Mouse (Mus musculus) forebrain, embryonic 11.5 days (tissue): Measurements from ENCODE around the gene Cd177. TPM values are rescaled to one million over a fixed set of nuclear protein-coding genes. Genes with fewer than 3 reads are reported as not detected.
"Not testable (repeated sequence)": the region's sequence is repeated elsewhere in the genome, so short reads cannot be mapped to it uniquely, and the experiment has no call there.

ENCODE experiments used
- ATAC-seq: fragments of 200-750 bp; cut with Nextera tagmentation; replicated peaks from 2 replicates; pipeline ENCODE4 v1.8.0; 2017; ENCODE audit warnings: moderate TSS enrichment; ENCODE audit not compliant: low FRiP score
- DNase-seq: peaks from one replicate; pipeline ENCODE4 v3.0.0-alpha.2; 2017; ENCODE audit warnings: low spot score
- H3K27ac ChIP-seq: fragments of 300-500 bp; sonication (generic); 2 replicates; pipeline ENCODE4 v1.5.1; 2014; ENCODE audit warnings: low read depth, low read length
- H3K27me3 ChIP-seq: fragments of 300-500 bp; sonication (generic); 2 replicates; pipeline ENCODE4 v1.6.1; 2014; ENCODE audit warnings: mild to moderate bottlenecking, low read length, mixed read lengths; ENCODE audit not compliant: control insufficient read depth, insufficient read depth
- H3K36me3 ChIP-seq: fragments of 300-500 bp; sonication (generic); 2 replicates; pipeline ENCODE4 v1.6.1; 2014; ENCODE audit warnings: mild to moderate bottlenecking, low read length, moderate library complexity, mixed read lengths; ENCODE audit not compliant: control insufficient read depth, insufficient read depth
- H3K4me1 ChIP-seq: fragments of 300-500 bp; sonication (generic); replicated peaks from 2 replicates; pipeline ENCODE4 v1.6.1; 2014; ENCODE audit warnings: low read length, mixed read lengths; ENCODE audit not compliant: control insufficient read depth, insufficient read depth
- H3K4me2 ChIP-seq: fragments of 300-500 bp; sonication (generic); 2 replicates; pipeline ENCODE4 v1.6.1; 2014; ENCODE audit warnings: low read depth, mild to moderate bottlenecking, low read length, moderate library complexity, mixed read lengths; ENCODE audit not compliant: severe bottlenecking
- H3K4me3 ChIP-seq: fragments of 300-500 bp; sonication (generic); 2 replicates; pipeline ENCODE4 v1.5.1; 2014; ENCODE audit warnings: low read depth, low read length
- H3K9ac ChIP-seq: fragments of 300-500 bp; sonication (generic); 2 replicates; pipeline ENCODE4 v1.6.1; 2014; ENCODE audit warnings: low read length
- H3K9me3 ChIP-seq: fragments of 300-500 bp; sonication (generic); 2 replicates; pipeline ENCODE4 v1.6.1; 2016; ENCODE audit warnings: low read length, mixed read lengths; ENCODE audit not compliant: control insufficient read depth
- WGBS: fragments of 180-500 bp; shearing (Covaris S2); extraction: QIAGEN DNeasy Blood & Tissue Kit; methylation state at CpG from one replicate; pipeline ENCODE4 v1.1.7; 2014; 5-methylcytosine and 5-hydroxymethylcytosine counted together
- polyA plus RNA-seq: library from polyadenylated mRNA; unstranded; fragments of >200 nt; fragmentation: Nextera tagmentation; extraction: Ambion mirVana; gene quantifications from 2 replicates; pipeline ENCODE4 v1.2.1, GENCODE M21; 2014

Cd177 gene
- not detected in 2 replicates for polyA plus RNA-seq

GRCm38 (mm10) chr7:24760211-24760610 lies at the start of gene Cd177:
Cd177 (minus strand) TSS chr7:24760311.
- Histone ChIP-seq H3K4me3 (no peak within 1 kb of the TSS), H3K4me1 (no peaks in the 10 kb centered on the region), H3K27me3 (no peaks in the 10 kb centered on the region), H3K36me3 (no peaks in the 10 kb centered on the region), H3K9ac (no peak within 1 kb of the TSS), H3K9me3 (no peaks in the 10 kb centered on the region), H3K4me2 (no peak within 1 kb of the TSS), H3K27ac (no peak within 1 kb of the TSS)
- no peak for DNase-seq
- ATAC-seq: no peak
- WGBS: 87% methylated on average over 6 of the region's 6 CpGs

GRCm38 (mm10) chr7:24809041-24809440 lies 48.9 kb upstream of the Cd177 start:
- Histone ChIP-seq H3K4me3 (no peak overlapping the region), H3K4me2 (no peak overlapping the region), H3K4me1 (no peaks in the 10 kb centered on the region), H3K9me3 (no peaks in the 10 kb centered on the region), H3K27me3 (no peaks in the 10 kb centered on the region), H3K9ac (no peak overlapping the region), H3K36me3 (no peaks in the 10 kb centered on the region), H3K27ac (no peak overlapping the region)
- no peak for DNase-seq
- no peak for ATAC-seq
- 50% methylated on average over 2 of the region's 2 CpGs for WGBS

- Histone ChIP-seq H3K9ac (no peak overlapping the region), H3K4me3 (no peak overlapping the region), H3K36me3 (no peaks in the 10 kb centered on the region), H3K27ac (no peak overlapping the region), H3K4me1 (no peaks in the 10 kb centered on the region), H3K27me3 (no peaks in the 10 kb centered on the region), H3K4me2 (no peak overlapping the region), H3K9me3 (no peaks in the 10 kb centered on the region)
- ATAC-seq (no peak), DNase-seq (no peak)
- 77% methylated on average over 6 of the region's 6 CpGs for WGBS
Measured at GRCm38 (mm10) chr7:24804826-24805225, 44.7 kb upstream of the Cd177 start.

GRCm38 (mm10) chr7:24802149-24802767 lies 42.1 kb upstream of the Cd177 start:
- no peak for ATAC-seq
- Histone ChIP-seq H3K36me3 (no peaks in the 10 kb centered on the region), H3K4me1 (no peaks in the 10 kb centered on the region), H3K9me3 (no peaks in the 10 kb centered on the region), H3K27ac (no peak overlapping the region), H3K4me2 (no peak overlapping the region), H3K27me3 (no peaks in the 10 kb centered on the region), H3K9ac (no peak overlapping the region), H3K4me3 (no peak overlapping the region)
- no peak for DNase-seq
- 82% methylated on average over 7 of the region's 7 CpGs for WGBS

- Histone ChIP-seq H3K9ac (no peak overlapping the region), H3K27me3 (no peaks in the 10 kb centered on the region), H3K36me3 (no peaks in the 10 kb centered on the region), H3K9me3 (peaks cover 3% of the 10 kb centered on the region; the same call in 1 of the 2 replicates), H3K4me2 (no peak overlapping the region), H3K4me3 (no peak overlapping the region), H3K4me1 (no peaks in the 10 kb centered on the region), H3K27ac (no peak overlapping the region)
- ATAC-seq (no peak), DNase-seq (no peak)
- WGBS: 87% methylated on average over 1 of the region's 1 CpGs
Measured at GRCm38 (mm10) chr7:24797918-24798317, 37.8 kb upstream of the Cd177 start.

- H3K4me2 ChIP-seq, H3K4me3 ChIP-seq, ATAC-seq, H3K9me3 ChIP-seq, H3K9ac ChIP-seq, H3K27ac ChIP-seq, H3K4me1 ChIP-seq, H3K27me3 ChIP-seq, DNase-seq, H3K36me3 ChIP-seq: not testable (repeated sequence)
- 46% methylated on average over 4 of the region's 4 CpGs for WGBS
Measured at GRCm38 (mm10) chr7:24776918-24777317, 16.8 kb upstream of the Cd177 start, which contains the start of gene Ceacam10. Ceacam10 (plus strand) TSS chr7:24777206.

GRCm38 (mm10) chr7:24776145-24776544 lies 16.0 kb upstream of the Cd177 start:
- Histone ChIP-seq H3K9ac (no peak overlapping the region), H3K4me3 (no peak overlapping the region), H3K27me3 (no peaks in the 10 kb centered on the region), H3K4me2 (no peak overlapping the region), H3K36me3 (no peaks in the 10 kb centered on the region), H3K27ac (no peak overlapping the region), H3K9me3 (no peaks in the 10 kb centered on the region), H3K4me1 (no peaks in the 10 kb centered on the region)
- 76% methylated on average over 2 of the region's 2 CpGs for WGBS
- ATAC-seq (no peak), DNase-seq (no peak)

- DNase-seq: no peak
- H3K27me3 ChIP-seq: no peaks in the 10 kb centered on the region
- 52% methylated on average over 3 of the region's 3 CpGs for WGBS
- no peaks in the 10 kb centered on the region for H3K36me3 ChIP-seq
- no peak for ATAC-seq
- H3K4me3 ChIP-seq: no peak overlapping the region
- H3K4me2 ChIP-seq: no peak overlapping the region
- no peaks in the 10 kb centered on the region for H3K9me3 ChIP-seq
- H3K27ac ChIP-seq: no peak overlapping the region
- no peaks in the 10 kb centered on the region for H3K4me1 ChIP-seq
- no peak overlapping the region for H3K9ac ChIP-seq
Measured at GRCm38 (mm10) chr7:24773942-24774535, 13.9 kb upstream of the Cd177 start.

GRCm38 (mm10) chr7:24771361-24771760 lies 11.2 kb upstream of the Cd177 start:
- DNase-seq (no peak), ATAC-seq (no peak)
- H3K27ac ChIP-seq: no peak overlapping the region
- H3K9ac ChIP-seq: no peak overlapping the region
- H3K4me1 ChIP-seq: no peaks in the 10 kb centered on the region
- no peaks in the 10 kb centered on the region for H3K27me3 ChIP-seq
- no peaks in the 10 kb centered on the region for H3K9me3 ChIP-seq
- H3K4me2 ChIP-seq: no peak overlapping the region
- no peaks in the 10 kb centered on the region for H3K36me3 ChIP-seq
- H3K4me3 ChIP-seq: no peak overlapping the region
